Mouse (Mus musculus) stomach, postnatal 0 days (tissue): ENCODE results near the gene Mcoln1.

Source experiments
- CTCF ChIP-seq: IDR thresholded peaks from 2 replicates; pipeline ENCODE4 v1.5.1; 2016; ENCODE audit warnings: antibody characterized with exemption, low read depth, mild to moderate bottlenecking, moderate library complexity
- EP300 ChIP-seq: optimal IDR thresholded peaks from 2 replicates; pipeline ENCODE3; 2016; ENCODE audit warnings: antibody characterized with exemption

- no peak for TF ChIP-seq CTCF
- no peak for TF ChIP-seq EP300
These were observed 14.5 kb downstream of the Mcoln1 start for GRCm38 (mm10) chr8:3514681-3515247.
